Mouse (Mus musculus): ENCODE measurements around the gene Ptprn2.

GRCm38 (mm10) chr12:116823341-116823740 lies 337.8 kb downstream of the Ptprn2 start:
- TF ChIP-seq CTCF (IDR thresholded peaks at IDR 0.05; ENCODE audit: low read depth, low read length): no peak
- no peak for TF ChIP-seq POLR2A (IDR thresholded peaks at IDR 0.05; ENCODE audit: insufficient read depth, low read length)
- TF ChIP-seq EP300 (IDR thresholded peaks at IDR 0.05; ENCODE audit: insufficient read depth, low read depth, low read length): no peak

All from ES-Bruce4 (cell line).